ENCODE assay signal across 16 mouse cellular contexts in the genomic region with DNA sequence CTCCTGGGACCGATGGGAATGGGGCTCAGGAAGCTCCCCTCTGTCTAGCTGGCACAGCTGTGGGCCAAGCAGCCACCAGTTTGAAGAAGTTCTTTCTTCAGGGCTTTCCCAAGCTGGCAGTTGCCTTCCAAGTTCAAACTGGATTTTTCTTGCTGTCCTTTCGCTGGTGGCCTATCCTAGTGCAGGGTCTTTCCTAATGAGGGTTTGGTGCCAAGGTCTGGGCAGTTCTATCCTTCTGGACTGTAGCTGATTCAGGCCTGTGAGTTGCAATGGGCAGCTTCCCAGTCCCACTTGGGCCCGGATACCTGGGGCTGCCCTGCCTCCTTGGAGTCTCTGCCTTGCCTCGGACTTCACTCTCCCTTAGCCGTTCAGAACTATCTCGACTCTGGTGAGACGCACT. TPM values are rescaled to one million over a fixed set of nuclear protein-coding genes. Genes with fewer than 3 reads are reported as not detected.
DNase-seq lines count a peak whose midpoint lies in the region; ATAC-seq and TF ChIP-seq lines count a peak whose summit lies in the region.
"Had no signal": no experiment of that assay in that cellular context is flagged by ENCODE, and none has a peak within 500 bp of the region (broad histone marks: within the 10 kb centered on the region; RNA-seq: fewer than 3 reads in every experiment).

No protein-coding gene starts in this region.

- ATAC-seq in forebrain, embryonic 11.5 days (replicated peaks; ENCODE audit: low FRiP score): no peak
- ATAC-seq in limb, embryonic 12.5 days (ENCODE audit: insufficient number of reproducible peaks, insufficient read depth, low FRiP score, low TSS enrichment, low read depth): no peak

- no peak overlapping the region for H3K4me3 ChIP-seq in forebrain, embryonic 10.5 days
- H3K4me3 ChIP-seq in forebrain, embryonic 11.5 days (ENCODE audit: low read depth, low read length): no peak overlapping the region
- H3K4me3 ChIP-seq in limb, embryonic 12.5 days (replicated peaks): no peak overlapping the region
- no peak overlapping the region for H3K4me3 ChIP-seq in olfactory bulb, adult 2 months (ENCODE audit: insufficient read depth, low read depth, low read length)
- H3K4me3 ChIP-seq: heart, embryonic 15.5 days; left cerebral cortex, adult 2 months had no signal

- no peak overlapping the region for H3K9ac ChIP-seq in forebrain, embryonic 11.5 days (ENCODE audit: low read length)
- H3K9ac ChIP-seq in limb, embryonic 12.5 days (replicated peaks): 0 out of 2 replicates have a peak overlapping the region, but pooled peaks have one; percentile 37
- H3K9ac ChIP-seq: liver, embryonic 14.5 days had no signal

- H3K4me1 ChIP-seq in forebrain, embryonic 10.5 days: peaks cover 40% of the 10 kb centered on the region
- peaks cover 2% of the 10 kb centered on the region; the same call in 1 of the 2 replicates for H3K4me1 ChIP-seq in forebrain, embryonic 11.5 days (replicated peaks; ENCODE audit: control insufficient read depth, insufficient read depth, low read length)
- peaks cover 20% of the 10 kb centered on the region for H3K4me1 ChIP-seq in limb, embryonic 12.5 days (replicated peaks)
- H3K4me1 ChIP-seq in olfactory bulb, adult 2 months (ENCODE audit: control insufficient read depth, insufficient read depth, low read length): peaks cover 8% of the 10 kb centered on the region

- DNase-seq in forebrain, embryonic 10.5 days (ENCODE audit: extremely low spot score, low spot score): no peak
- no peak for DNase-seq in forebrain, embryonic 11.5 days (ENCODE audit: low spot score)
- DNase-seq in right cerebral cortex, postnatal 10 days (ENCODE audit: low spot score in 2 of 2): peak; percentile 73 to 79
- DNase-seq in right cerebral cortex, postnatal 14 days: no peak
- no peak for DNase-seq in left cerebral cortex, adult 11 months (ENCODE audit: low spot score)
- no peak for DNase-seq in heart, postnatal 36 days
- DNase-seq: adrenal gland, postnatal 36 days; cerebellum, adult 11 months; gastrocnemius, postnatal 25 days; kidney, postnatal 14 days; lung, postnatal 14 days had no signal

- no peaks in the 10 kb centered on the region for H3K9me3 ChIP-seq in forebrain, embryonic 10.5 days
- H3K9me3 ChIP-seq in forebrain, embryonic 11.5 days (ENCODE audit: control insufficient read depth, low read length): no peaks in the 10 kb centered on the region
- H3K9me3 ChIP-seq in limb, embryonic 12.5 days: no peaks in the 10 kb centered on the region
- H3K9me3 ChIP-seq: heart, embryonic 15.5 days had no signal

- no peak for TF ChIP-seq POLR2A in olfactory bulb, adult 2 months (IDR thresholded peaks at IDR 0.05; ENCODE audit: insufficient read depth, low read depth, low read length)

- 78% methylated on average over 7 of the region's 7 CpGs for WGBS in forebrain, embryonic 10.5 days
- 80% methylated on average over 7 of the region's 7 CpGs for WGBS in forebrain, embryonic 11.5 days
- 71% methylated on average over 7 of the region's 7 CpGs for WGBS in limb, embryonic 12.5 days
- WGBS in olfactory bulb, adult 2 months: 39% methylated on average over 7 of the region's 7 CpGs

- no peak overlapping the region for H3K4me2 ChIP-seq in forebrain, embryonic 11.5 days (ENCODE audit: low read depth, low read length, severe bottlenecking)
- no peak overlapping the region for H3K4me2 ChIP-seq in limb, embryonic 12.5 days
- H3K4me2 ChIP-seq: heart, embryonic 15.5 days had no signal

- H3K27ac ChIP-seq in forebrain, embryonic 10.5 days: peak overlapping the region; percentile 6; the same call in 1 of the 2 replicates
- no peak overlapping the region for H3K27ac ChIP-seq in forebrain, embryonic 11.5 days (ENCODE audit: low read depth, low read length)
- H3K27ac ChIP-seq in limb, embryonic 12.5 days: peak overlapping the region; percentile 37; the same call in 1 of the 2 replicates
- 0 out of 2 replicates have a peak overlapping the region, but pooled peaks have one; percentile 29 for H3K27ac ChIP-seq in olfactory bulb, adult 2 months (ENCODE audit: insufficient read depth, low read depth, low read length)
- H3K27ac ChIP-seq: heart, embryonic 15.5 days; left cerebral cortex, adult 2 months; liver, embryonic 14.5 days had no signal

- peaks cover 2% of the 10 kb centered on the region for H3K27me3 ChIP-seq in forebrain, embryonic 10.5 days (ENCODE audit: poor library complexity, severe bottlenecking)
- no peaks in the 10 kb centered on the region for H3K27me3 ChIP-seq in forebrain, embryonic 11.5 days (ENCODE audit: control insufficient read depth, insufficient read depth, low read length)
- H3K27me3 ChIP-seq in limb, embryonic 12.5 days: no peaks in the 10 kb centered on the region

- no peak for TF ChIP-seq CTCF in olfactory bulb, adult 2 months (IDR thresholded peaks at IDR 0.05; ENCODE audit: insufficient read depth, low read depth, low read length)

- H3K36me3 ChIP-seq in forebrain, embryonic 10.5 days (replicated peaks): 0 out of 2 replicates have a peak, but pooled peaks cover 2% of the 10 kb centered on the region
- no peaks in the 10 kb centered on the region for H3K36me3 ChIP-seq in forebrain, embryonic 11.5 days (ENCODE audit: control insufficient read depth, insufficient read depth, low read length)
- H3K36me3 ChIP-seq in limb, embryonic 12.5 days: no peaks in the 10 kb centered on the region
- H3K36me3 ChIP-seq: heart, embryonic 15.5 days had no signal

- intact Hi-C loops in heart, postnatal 36 days (cut with DNase I): no loop called here

RNA-seq across cellular contexts. Expression of a gene that starts 15.1 kb away (rescaled TPM):
- 526 and 533 TPM in 2 replicates for polyA plus RNA-seq in forebrain, embryonic 10.5 days (2016; fragmentation: Nextera tagmentation; extraction: Ambion mirVana)
- 527 and 580 TPM in 2 replicates for polyA plus RNA-seq in forebrain, embryonic 11.5 days (2014; fragmentation: Nextera tagmentation; extraction: Ambion mirVana)
- 400 and 416 TPM in 2 replicates for polyA plus RNA-seq in limb, embryonic 12.5 days (2016; fragmentation: Nextera tagmentation; extraction: Ambion mirVana)
- polyA plus RNA-seq in olfactory bulb, adult 2 months (2012; ENCODE audit: insufficient read depth, insufficient read length, low replicate concordance, missing spikeins): 1,429 TPM in 1 of 2 replicates, not detected in the other
- 100 to 1,000 TPM; 248 to 259 TPM for total RNA-seq in heart, postnatal 36 days (2021)

RNA-seq across cellular contexts. Expression of a gene that starts 19.1 kb away (rescaled TPM):
- polyA plus RNA-seq in forebrain, embryonic 10.5 days (2016; fragmentation: Nextera tagmentation; extraction: Ambion mirVana): 8.8 and 9.0 TPM in 2 replicates
- 6.7 TPM in 2 replicates for polyA plus RNA-seq in forebrain, embryonic 11.5 days (2014; fragmentation: Nextera tagmentation; extraction: Ambion mirVana)
- 3.5 and 5.0 TPM in 2 replicates for polyA plus RNA-seq in limb, embryonic 12.5 days (2016; fragmentation: Nextera tagmentation; extraction: Ambion mirVana)
- polyA plus RNA-seq in olfactory bulb, adult 2 months (2012; ENCODE audit: insufficient read depth, insufficient read length, low replicate concordance, missing spikeins): not detected in 2 replicates
- total RNA-seq in heart, postnatal 36 days (2021): 10 to 100 TPM; 66.0 to 80.3 TPM

RNA-seq across cellular contexts. Expression of a gene that starts 29.3 kb away (rescaled TPM):
- 3.9 and 4.1 TPM in 2 replicates for polyA plus RNA-seq in forebrain, embryonic 10.5 days (2016; fragmentation: Nextera tagmentation; extraction: Ambion mirVana)
- polyA plus RNA-seq in forebrain, embryonic 11.5 days (2014; fragmentation: Nextera tagmentation; extraction: Ambion mirVana): 1.6 and 2.6 TPM in 2 replicates
- polyA plus RNA-seq in limb, embryonic 12.5 days (2016; fragmentation: Nextera tagmentation; extraction: Ambion mirVana): 2.1 and 2.2 TPM in 2 replicates
- polyA plus RNA-seq in olfactory bulb, adult 2 months (2012; ENCODE audit: insufficient read depth, insufficient read length, low replicate concordance, missing spikeins): not detected in 2 replicates
- not detected for total RNA-seq in heart, postnatal 36 days (2021)
- total RNA-seq: adrenal gland, postnatal 36 days; gastrocnemius, postnatal 25 days had no signal

RNA-seq across cellular contexts. Expression of a gene that starts 41.2 kb away (rescaled TPM):
- polyA plus RNA-seq in forebrain, embryonic 10.5 days (2016; fragmentation: Nextera tagmentation; extraction: Ambion mirVana): 1.4 and 2.0 TPM in 2 replicates
- 1.7 TPM in 2 replicates for polyA plus RNA-seq in forebrain, embryonic 11.5 days (2014; fragmentation: Nextera tagmentation; extraction: Ambion mirVana)
- polyA plus RNA-seq in limb, embryonic 12.5 days (2016; fragmentation: Nextera tagmentation; extraction: Ambion mirVana): 8.1 and 9.1 TPM in 2 replicates
- polyA plus RNA-seq in olfactory bulb, adult 2 months (2012; ENCODE audit: insufficient read depth, insufficient read length, low replicate concordance, missing spikeins): not detected in 2 replicates
- 10 to 100 TPM; 18.5 to 22.0 TPM for total RNA-seq in heart, postnatal 36 days (2021)

Comparison
In these comparisons a context has a peak if more than half of its experiments do, and no peak if none do; other contexts are left out.
1. DNase-seq: peak in right cerebral cortex, postnatal 10 days (2 of 2); none in forebrain, embryonic 10.5 days (single experiment), forebrain, embryonic 11.5 days (single experiment), right cerebral cortex, postnatal 14 days (single experiment), left cerebral cortex, adult 11 months (single experiment) and heart, postnatal 36 days (0 of 2).